Mouse (Mus musculus) 3T3-L1 (cell line): ENCODE data around the gene Tle2.

ENCODE experiments used
- DNase-seq: peaks from one replicate; pipeline ENCODE4 v3.0.0-alpha.2; 2015; ENCODE audit warnings: low read depth, low spot score

Gene Tle2

DNA sequence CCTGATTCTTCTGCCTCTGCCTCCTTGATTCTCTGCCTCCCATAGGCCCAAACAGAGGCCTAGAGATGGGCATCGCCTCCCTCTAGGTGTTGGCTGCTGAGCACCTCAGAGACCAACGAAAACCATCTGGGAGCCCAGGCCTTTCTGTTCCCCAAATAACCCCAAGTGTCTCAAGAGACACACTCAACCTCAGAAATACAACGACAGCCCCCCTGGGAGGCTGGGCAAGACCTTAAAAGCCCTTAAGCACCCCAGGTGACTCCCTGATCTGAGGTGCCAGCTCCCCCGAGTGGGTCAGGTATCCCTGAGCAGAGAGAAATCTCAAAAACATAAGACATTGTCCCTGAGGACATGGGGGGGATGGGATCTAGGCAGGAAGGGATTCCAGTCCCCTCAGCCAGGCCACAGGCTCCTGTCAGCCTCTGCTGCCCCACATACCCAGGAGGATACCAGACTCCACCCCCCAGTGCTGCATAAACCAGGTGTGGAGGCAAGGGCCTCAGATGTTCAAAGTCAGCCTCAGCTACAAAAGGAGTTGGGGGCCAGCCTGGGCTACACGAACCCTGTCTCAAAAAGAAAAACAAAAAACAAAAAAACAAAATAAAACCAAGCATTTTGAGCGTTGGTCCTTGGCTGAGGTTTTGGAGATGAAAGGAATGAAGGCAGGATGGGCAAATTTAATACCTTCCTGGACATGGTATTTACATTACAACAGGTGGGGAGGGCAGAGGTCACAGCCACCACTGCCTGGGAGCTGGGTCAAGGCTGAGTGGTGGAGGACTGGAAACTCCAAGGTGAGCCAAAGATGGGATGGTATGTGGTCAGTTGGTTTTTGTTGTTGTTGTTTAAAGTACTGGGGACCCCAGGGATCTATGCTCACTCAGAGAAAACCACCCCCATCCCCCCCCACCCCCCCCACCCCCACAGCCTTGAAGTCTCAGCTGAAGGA lies 20.3 kb upstream of the Tle2 start:
- DNase-seq: no peak

DNA sequence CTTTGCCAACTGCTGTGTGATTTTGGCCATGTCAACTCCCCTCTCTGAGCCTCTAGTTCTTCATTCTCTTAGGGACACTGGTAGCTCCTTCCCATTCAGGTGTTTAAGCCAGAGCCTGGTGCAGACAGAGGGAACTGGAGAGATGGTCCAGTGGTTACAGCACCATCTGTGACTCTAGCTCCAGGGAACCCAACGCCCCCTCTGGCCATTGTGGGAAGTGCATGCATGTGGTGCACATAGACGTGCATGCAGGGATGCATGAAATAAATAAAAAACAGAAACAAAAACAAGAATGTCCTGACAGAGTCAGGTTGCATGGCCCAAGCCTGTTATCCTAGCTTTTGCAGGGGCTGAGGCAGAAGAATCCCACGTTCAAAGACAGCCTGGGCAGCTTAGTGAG lies 18.1 kb upstream of the Tle2 start:
- DNase-seq: no peak

DNA sequence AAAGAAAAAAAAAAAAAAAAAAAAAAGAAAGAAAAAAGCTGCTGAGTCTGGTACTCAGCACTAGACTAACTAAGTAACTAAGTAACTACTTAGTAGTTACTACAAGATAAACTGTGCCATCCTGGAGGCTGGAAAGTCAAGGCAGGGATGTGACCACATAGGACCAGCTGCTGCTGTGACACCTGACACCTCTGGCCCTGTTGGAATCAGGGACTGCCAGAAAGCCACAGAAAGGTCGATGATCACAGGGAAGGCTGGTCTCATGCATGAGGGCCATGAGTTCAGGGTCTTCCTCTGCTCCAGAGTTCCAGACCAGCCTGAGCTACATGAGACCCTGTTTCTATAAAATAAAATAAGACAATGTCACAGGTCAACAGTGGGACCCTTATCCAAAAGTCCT lies 16.9 kb upstream of the Tle2 start:
- DNase-seq: no peak

DNA sequence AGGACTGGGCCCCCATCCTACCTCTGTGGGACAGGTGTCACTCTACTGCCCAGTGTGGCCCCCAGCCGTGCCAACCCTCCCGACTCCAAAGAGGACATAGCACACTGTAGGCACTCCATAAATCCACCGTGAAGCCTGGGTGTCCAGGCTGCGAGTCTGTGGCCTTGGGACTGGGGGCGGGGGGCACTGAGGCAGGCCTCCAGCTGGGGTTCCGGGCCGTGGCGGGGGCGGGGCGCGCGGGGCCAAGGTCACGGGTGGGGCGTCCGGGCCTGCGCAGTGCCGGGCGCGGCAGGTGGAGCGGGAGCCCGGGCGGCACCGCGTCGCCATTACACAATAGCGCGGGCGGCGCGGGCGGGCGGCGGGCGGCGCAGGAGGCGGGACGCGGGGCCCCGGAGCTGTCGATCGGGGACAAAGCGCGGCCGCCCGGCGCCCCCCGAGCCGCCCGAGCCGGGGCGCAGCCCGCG lies 15.2 kb upstream of the Tle2 start, which contains the start of gene Aes:
Gene Aes (plus strand): TSS at position 326 of the 464 bp plus-strand sequence.
- DNase-seq: no peak

DNA sequence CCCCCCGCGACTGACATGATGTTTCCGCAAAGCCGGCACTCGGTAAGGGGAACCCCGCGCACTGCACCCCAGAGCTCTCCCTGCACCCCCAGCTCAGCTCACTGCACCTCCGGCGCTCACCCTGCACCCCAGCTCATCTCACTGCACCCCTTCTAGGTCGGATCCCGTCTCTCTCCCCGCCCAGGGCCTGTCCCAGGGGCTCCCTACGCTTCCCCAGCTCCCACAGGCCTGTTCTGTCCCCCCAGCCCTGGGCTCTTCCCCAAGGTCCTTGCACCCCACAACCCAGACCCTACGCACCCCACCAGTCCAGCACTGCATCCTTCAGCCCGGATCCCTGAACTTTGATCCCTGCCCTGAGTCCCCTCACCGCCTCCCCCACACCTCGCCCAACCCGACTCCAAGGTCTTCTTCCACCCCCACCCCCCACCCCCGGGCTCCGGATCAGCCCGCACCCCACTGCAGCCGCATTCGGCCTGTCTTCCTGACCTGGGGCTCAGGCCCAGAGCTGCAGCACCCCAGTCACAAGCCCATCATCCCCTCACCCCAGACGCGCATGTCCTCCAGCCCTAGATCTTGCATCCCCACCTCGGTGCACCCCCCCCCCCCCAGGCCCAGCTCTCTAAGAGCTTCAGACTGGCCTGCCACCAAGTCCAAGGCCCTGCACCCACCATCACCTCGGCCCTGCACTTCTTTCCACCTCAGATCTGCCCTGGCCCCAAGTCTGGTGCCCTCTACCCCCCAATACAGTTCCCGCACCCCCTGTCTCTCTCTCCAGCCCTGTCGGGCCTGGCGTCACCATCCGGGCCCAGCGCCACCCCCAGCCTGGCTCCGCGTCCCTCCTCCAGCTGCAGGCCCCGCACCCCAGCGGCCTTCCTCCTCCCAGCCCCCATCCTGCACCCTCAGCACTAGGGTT lies 14.5 kb upstream of the Tle2 start:
- no peak for DNase-seq

DNA sequence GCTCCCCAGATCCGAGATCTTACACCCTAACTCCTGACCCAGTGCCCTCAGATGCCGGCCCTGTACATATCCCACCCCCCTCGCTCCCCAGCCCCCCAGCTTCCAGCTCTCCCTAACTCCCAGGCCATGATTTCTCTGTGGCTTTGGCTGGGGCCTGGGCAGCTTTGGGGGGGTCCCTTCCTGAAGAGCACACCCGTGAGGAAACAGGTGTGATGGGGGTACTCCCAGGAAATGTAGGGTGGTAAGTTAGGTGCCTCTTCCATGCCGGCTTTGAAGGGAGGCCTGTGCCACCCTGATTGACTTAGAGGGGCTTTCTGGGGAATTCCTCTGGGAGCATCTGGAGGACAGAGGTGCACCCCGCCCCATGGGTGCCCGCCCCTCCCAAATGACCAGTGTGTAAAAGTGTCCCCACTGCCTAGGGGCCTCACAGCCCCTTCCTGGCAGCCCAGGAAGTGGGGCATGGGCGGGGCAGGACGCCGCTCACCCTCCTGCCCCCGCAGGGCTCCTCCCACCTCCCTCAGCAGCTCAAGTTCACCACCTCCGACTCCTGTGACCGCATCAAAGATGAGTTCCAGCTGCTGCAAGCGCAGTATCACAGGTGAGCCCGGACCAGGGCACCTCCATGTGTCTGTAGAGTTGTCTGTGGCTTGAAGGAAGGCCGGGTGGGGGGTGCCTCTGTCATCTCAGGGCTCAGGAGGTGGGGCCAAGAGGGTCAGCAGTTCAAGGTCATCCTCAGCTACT lies 13.5 kb upstream of the Tle2 start:
- DNase-seq: no peak

DNA sequence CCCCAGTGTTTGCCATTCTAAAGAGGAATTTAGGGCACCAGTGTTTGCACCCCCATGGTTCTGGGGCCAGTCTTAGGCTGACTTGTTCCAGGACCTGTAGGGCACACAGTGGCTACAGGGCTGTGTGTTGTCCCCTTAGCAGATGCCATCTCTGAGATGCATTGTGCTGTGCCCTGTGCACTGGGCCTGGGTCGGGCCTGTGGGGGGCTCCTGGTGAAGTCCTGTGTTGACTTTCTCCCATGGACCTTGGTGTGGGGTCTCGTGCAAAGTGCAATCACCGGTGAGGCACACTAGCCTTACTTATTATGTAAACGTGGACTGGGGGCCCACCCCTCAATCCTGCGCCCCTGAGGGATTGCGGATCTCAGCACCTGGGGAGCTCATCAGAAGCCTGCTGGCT lies 11.9 kb upstream of the Tle2 start:
- no peak for DNase-seq

DNA sequence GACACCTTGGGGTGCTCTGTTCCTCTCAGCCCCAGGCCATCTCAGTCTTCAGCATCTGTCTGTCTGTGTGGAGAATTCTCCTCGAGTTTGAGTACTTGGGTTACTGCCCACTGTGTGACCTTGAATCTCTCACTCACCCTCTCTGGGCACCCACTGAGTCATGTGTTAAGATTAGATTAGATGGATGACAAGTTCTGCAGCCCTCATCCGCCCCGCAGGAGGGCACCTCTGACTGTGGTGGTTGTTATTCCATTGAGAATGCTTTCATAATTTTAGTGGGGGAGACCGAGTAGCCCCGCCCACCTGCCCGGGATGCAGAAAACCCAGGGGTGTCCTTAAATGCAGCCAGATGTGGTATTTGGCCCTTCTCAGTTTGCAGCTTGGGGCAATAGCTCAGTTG lies 10.9 kb upstream of the Tle2 start:
- DNase-seq: peak; percentile 94

DNA sequence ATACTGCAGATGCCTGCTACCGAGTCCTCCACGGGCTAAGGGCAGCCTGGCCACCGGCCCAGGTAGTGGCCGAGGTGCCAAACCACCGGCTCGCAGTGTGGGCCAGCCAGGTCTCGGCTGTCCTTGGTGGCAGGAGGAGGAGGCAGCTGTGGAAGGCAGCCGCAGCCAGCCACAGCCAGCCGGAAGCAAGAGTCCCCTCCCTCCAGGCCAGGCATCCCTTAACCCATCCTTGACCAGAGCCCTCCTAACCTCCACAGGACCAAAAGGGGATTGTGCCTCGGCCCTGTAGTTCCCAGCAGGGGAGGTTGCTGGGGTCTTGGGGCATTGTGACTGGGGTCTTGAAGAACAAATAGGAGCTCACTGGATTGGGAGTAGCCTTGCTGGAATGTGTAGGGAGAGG lies 10.1 kb upstream of the Tle2 start:
- DNase-seq: peak; percentile 67

DNA sequence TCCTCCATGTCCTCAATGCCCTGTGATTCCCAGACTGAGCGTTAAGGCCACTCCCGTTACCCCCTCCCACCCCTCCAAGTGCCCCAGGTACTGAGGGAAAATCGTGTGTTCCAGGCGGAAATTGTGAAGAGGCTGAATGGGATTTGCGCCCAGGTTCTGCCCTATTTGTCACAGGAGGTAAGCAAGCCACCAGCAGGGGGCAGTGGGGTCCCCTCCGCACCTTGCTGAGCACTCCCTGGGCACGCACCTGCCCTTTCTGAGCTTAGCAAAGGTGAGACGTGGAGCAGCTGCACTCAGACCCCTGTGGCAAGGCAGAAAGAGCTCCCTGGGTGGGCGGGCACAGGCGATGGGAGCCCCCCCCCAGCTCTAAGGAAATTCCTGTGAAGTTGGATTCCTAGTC lies 9.6 kb upstream of the Tle2 start:
- DNase-seq: peak; percentile 46

DNA sequence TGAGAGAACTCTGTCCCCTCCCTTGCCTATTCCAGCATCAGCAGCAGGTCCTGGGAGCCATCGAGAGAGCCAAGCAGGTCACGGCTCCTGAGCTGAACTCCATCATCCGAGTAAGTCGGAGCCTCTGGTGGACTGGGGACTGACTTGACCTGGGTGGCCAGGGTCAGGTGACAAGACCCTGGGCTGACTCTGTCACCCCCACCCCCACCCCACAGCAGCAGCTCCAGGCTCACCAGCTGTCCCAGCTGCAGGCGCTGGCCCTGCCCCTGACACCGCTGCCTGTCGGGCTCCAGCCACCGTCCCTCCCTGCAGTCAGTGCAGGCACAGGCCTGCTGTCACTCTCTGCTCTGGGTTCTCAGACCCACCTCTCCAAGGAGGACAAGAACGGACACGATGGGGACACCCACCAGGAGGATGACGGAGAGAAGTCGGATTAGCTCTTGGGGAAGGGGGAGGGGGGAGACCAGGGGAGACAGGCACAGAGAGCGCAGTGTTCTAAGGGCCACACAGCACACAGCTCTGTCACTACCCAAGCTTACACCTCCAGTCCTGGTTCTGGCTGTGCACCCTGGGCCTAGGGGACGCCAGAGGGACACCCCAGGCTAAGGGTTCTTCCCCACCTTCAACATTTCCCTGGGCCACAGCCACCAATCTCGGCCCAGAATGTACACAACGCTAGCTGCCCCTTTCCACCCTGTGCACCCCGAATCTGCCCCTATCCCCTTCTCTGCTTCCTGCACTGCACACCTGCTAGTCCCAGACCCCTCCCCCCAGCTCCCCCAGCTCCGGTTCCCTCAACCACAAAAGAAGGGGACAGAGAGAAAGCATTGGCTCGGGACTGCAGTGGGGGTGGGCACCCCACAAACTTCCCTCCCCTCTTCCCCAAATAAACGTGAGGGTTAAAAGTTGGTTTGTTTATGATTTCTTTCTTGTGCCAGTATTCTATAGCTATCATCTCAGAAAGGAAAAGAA lies 8.8 kb upstream of the Tle2 start:
- no peak for DNase-seq

DNA sequence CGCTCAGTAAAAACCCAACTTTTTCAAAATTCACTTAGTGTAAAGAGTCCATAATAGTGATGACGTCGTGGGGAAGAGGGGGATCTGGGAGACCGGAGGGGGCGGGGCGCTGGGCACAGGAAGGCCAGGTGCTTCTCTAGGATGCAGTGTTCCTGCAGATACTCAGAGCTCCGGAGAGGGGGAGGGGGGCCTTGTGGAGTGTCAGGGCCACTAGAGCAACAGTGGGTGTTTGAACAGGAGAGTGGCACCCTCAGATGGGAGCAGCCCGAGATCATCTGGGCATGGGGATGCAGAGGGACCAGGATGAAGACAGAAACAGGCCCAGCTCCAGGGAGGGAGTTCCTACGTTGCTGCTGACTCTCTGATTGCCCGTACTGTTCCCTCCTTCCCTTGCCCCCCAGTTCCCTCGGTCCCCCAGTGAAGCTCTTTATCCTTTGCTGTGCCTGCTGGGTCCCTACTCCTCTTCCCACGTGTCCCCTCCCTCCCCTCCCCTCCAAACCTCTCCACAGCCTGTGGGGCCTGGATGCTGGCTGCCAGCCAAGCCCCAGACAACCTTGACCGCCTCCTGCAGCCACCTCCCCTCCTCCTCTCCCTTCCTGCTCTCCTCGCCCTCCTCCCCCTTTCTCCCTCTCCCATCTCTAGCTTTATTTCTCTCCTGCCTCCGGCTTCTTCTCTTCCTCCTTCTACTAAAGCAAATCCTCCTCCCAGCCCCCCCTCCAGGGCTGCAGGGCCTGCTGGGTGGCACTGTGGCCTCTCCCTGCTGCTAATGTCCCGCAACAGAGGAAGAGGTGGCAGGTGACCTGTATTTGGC lies 5.8 kb upstream of the Tle2 start:
- DNase-seq: no peak

DNA sequence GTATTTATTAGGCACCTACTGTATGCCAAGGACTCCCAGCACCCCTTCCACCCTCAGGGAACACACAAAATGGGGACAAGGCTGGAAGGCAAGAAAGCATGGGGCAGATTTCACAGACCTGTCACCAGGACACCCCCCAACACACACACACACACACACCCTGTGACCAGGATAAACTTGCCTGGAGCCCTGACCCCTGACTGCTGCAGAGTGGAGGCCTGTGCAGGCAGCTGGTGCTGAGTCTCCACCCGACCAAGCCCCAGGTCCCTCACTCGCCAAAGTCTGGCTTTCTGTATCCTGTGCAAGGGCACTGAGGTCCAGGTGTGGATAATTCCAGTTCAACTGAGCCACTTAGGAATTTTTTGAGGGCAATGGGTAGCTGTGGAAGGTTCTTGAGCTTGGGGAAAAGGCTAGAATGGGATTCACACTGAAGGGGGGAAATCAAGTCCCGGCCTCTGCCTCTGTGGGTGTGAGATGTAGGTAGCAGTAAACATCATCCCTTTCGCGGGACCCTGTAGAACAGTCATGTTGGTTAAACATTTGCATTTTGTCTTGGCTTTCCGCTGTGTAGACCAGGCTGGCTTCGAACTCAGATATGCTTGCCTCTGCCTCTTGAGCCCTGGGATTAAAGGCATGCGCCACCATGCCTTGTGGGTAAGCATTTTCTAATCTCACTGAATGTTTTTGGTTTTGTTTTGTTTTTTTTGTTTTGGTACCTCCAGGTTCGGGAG lies 4.7 kb upstream of the Tle2 start:
- DNase-seq: no peak

DNA sequence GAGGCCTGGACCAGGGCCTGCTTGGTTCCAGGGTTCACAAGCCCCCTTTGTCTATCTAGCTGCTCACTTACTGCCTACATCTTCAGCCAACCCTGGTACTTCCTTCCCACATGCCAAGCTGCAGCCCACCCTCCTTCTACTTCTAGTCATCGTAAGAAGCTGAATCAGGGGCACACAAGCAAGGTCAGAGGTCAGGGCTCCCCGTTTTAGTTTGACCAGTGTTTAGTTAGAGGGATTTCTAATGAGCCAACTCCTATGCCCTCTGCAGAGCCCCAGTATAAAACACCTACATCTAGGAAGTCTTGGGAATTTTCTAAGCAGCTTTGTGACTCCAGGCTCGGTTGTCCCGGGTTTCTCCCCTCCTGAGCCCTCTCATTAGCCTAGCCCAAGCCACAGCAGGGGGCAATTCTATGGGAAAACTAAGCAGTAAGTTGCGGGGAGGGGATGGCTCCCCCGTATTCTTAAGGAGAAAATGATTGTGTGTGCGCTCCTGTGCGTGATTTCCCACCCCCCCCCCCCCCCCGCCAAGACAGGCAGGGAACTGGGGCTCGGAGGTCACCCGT lies 4.0 kb upstream of the Tle2 start:
- DNase-seq: peak; percentile 46

DNA sequence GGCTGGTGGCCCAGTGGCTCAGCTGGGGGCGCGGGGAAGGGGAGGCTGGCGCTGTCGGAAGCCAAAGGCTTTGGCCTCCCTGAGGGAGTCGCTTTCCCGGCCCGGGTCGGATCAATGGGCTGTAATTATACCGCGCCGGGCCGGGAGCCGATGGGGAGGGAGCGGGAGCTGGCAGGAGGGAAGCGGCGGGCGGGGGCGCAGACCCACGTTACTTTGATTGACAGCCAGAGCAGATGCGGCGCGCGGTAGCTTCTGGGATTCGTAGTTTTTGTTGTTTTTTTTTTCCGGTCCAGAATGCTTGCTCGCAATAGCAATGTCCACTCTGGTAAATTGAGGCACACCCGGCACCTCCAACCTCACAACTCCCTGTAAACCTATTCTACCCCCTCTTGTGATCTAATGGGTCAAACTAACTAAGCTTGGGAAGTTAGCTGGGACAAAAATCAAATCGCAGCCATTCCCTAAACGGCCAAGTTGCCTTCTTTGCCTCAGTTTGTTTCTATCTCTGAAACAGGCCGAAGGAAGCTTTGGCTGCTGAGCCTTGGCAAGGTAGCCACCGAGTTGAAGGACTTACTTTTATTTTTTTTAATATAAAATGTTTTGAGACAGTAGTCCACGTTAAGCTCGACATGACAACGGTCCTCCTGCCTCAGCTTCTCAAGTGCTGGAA lies 3.4 kb upstream of the Tle2 start:
- DNase-seq: peak; percentile 92

DNA sequence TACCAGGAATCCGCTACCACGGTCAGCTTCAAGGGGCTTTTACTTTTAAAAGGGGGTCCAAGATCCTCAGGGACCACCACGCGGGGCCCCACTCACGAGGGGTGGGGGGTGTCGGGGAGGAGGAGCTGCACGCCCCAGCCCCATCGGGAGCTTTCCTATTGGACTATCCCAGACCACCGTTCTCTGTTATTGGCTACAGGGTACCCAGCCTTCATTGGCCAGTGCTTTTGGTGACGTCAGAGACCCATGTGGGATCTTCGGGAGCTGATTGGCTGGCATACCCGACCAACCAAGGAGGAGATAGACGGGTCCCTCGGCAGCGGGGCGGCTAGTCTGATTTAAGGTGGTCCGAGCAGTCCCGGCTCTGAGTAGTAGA lies 2.9 kb upstream of the Tle2 start:
- peak; percentile 99 for DNase-seq

DNA sequence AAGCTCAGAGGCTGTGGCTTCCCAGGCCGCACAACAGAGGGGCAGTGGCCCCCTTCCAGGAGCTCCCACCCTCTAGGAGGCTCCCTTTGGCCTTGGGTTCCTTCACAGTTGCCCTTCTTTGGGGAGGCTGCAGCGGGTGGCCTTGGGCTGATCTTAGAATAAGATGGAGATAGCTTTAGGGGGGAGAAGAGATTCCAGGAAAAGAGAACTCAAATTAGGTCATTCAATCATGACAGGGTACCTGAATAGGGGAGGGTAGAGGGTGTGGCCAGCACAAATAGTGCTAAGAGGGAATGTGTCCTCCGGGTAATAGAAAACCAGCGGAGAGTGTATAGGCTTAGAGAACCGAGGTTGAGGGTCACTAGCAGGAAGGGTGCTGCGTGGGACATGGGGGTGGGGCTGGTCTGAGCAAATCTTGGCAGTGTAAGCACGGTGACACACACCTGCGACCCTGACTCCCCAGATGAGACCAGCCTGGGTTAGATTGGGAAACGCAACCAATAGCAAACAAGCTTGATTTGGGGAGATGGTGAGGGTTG lies 2.2 kb upstream of the Tle2 start:
- no peak for DNase-seq

DNA sequence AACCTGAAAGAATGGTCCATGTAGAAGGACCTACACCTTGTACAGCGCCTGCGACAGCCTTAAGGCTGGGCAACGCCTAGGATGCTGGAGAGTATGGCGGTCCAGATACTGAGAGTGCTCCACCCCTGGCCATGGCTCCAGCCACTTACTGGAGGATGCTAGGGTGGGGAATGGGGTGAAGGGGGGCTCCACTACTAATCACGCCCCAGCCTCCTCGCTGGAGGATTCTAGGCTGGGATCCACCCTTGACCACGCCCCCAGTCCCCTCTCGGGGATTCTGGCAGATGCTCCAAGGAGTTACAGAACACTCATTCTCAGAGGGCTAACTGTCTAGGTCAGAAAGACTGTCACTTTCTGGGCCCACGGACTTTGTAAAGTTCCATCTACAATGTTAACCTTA lies 1.4 kb upstream of the Tle2 start:
- DNase-seq: no peak
